Mouse (Mus musculus) heart, postnatal 0 days (tissue): ENCODE measurements around the gene Fmn2.

Source experiments
- CTCF ChIP-seq: IDR thresholded peaks from 2 replicates; pipeline ENCODE4 v1.5.1; 2016; ENCODE audit warnings: antibody characterized with exemption, control low read depth, low read depth
- EP300 ChIP-seq: IDR thresholded peaks from 2 replicates; pipeline ENCODE4 v1.6.1; 2016; ENCODE audit warnings: antibody characterized with exemption, low read depth

DNA sequence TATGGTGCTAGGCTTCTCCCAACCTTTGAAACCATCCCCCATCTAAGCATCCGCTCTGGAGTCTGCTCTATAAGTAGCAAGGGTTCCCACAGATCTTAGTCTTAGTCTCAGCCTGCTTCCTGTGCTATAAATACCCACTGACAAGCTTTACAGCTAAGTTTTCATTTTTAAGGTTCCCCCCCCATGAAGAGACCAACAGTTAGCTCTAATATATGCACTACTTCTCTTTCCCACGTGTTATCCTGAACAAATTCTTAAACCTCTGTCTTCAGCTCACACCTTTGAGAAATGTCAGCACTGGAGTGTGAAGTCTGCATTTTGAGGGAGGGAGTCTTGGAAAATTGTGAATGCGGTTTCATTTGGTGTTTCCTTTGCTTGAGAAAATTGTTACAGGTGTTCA is 56.2 kb downstream of the Fmn2 start:
- no peak for TF ChIP-seq EP300
- TF ChIP-seq CTCF = no peak
